Mouse (Mus musculus) stomach, embryonic 15.5 days (tissue): Measurements from ENCODE around the gene Rtl4. TPM values are rescaled to one million over a fixed set of nuclear protein-coding genes. Genes with fewer than 3 reads are reported as not detected.

ENCODE experiments used
- ATAC-seq: fragments of 200-750 bp; cut with Nextera tagmentation; 2 replicates; pipeline ENCODE4 v1.8.0; 2017; ENCODE audit warnings: low read depth, moderate number of reproducible peaks, moderate TSS enrichment; ENCODE audit not compliant: insufficient read depth, low FRiP score
- H3K27ac ChIP-seq: fragments of 300-500 bp; sonication (generic); 2 replicates; pipeline ENCODE4 v1.5.1; 2015; ENCODE audit warnings: mild to moderate bottlenecking, inconsistent platforms
- H3K27me3 ChIP-seq: fragments of 300-500 bp; sonication (generic); replicated peaks from 2 replicates; pipeline ENCODE4 v1.6.1; 2015; ENCODE audit warnings: inconsistent platforms
- H3K36me3 ChIP-seq: fragments of 300-500 bp; sonication (generic); 2 replicates; pipeline ENCODE4 v1.6.1; 2015; ENCODE audit warnings: inconsistent platforms
- H3K4me1 ChIP-seq: fragments of 300-500 bp; sonication (generic); 2 replicates; pipeline ENCODE4 v1.6.1; 2015; ENCODE audit warnings: inconsistent platforms
- H3K4me2 ChIP-seq: fragments of 300-500 bp; sonication (generic); 2 replicates; pipeline ENCODE4 v1.6.1; 2015; ENCODE audit warnings: mild to moderate bottlenecking, inconsistent platforms
- H3K4me3 ChIP-seq: fragments of 300-500 bp; sonication (generic); replicated peaks from 2 replicates; pipeline ENCODE4 v1.5.1; 2015; ENCODE audit warnings: inconsistent platforms
- H3K9ac ChIP-seq: fragments of 300-500 bp; sonication (generic); 2 replicates; pipeline ENCODE4 v1.6.1; 2015; ENCODE audit warnings: inconsistent platforms
- H3K9me3 ChIP-seq: fragments of 300-500 bp; sonication (generic); 2 replicates; pipeline ENCODE4 v1.6.1; 2016; ENCODE audit warnings: inconsistent platforms
- WGBS: fragments of 180-500 bp; shearing (Covaris S2); methylation state at CpG from one replicate; pipeline ENCODE4 v1.1.7; 2015; 5-methylcytosine and 5-hydroxymethylcytosine counted together
- microRNA counts: library from miRNA; unstranded; fragments of <30 nt; microRNA quantifications from one replicate; lab custom pipeline; 2016
- microRNA-seq: library from miRNA; unstranded; fragments of <30 nt; microRNA quantifications from one replicate; pipeline ENCODE4, GENCODE M21; 2016
- polyA plus RNA-seq: library from polyadenylated mRNA; unstranded; fragments of >200 nt; fragmentation: Nextera tagmentation; extraction: Ambion mirVana; gene quantifications from 2 replicates; pipeline ENCODE4 v1.2.1, GENCODE M21; 2015

Rtl4 gene
- polyA plus RNA-seq, 1 experiment from 2014 or later: 0.85 TPM

DNA sequence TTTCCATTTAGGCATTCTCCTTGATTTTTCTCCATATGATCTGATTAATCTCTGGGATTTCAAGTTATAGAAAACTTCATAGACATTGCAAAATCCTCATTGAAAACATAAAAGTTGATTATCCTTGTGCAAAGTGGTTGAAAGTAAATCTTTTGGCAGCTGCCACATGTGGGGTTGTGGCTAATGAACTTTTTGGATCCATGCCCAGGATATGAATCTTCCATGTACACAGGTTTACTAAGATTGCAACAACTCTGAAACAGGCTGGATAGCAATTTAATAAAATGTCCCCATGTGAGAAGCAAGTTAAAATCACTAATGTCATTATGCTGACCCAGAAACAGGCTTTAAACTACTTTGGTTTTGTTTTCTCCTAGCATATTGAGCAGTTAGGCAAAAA, 401.1 kb downstream of the Rtl4 start:
- Histone ChIP-seq H3K9me3 (no peaks in the 10 kb centered on the region), H3K27ac (no peak overlapping the region), H3K4me2 (no peak overlapping the region), H3K4me3 (no peak overlapping the region), H3K36me3 (no peaks in the 10 kb centered on the region), H3K27me3 (no peaks in the 10 kb centered on the region), H3K9ac (no peak overlapping the region), H3K4me1 (no peaks in the 10 kb centered on the region)
- ATAC-seq: no peak

DNA sequence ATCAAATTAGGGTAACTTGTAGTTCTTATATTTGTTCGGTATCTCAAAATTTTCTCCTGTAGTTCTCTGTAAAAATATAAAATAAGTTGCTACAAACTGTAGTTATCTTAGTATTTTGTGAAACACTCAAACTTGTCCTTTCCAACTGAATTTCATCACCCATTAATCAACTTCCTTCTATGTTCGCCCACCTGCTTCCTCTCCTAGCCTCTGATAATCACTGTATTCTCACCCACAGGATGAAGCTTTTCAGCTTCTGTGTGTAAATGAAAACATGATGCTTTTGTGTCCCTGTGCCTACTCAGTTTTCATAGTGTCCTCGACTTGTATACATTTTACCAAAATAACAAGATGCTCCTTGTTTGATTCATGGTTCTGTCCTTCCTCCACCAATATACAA, 401.7 kb downstream of the Rtl4 start:
- 75% methylated on average over 3 of the region's 3 CpGs for WGBS
- H3K36me3 ChIP-seq: no peaks in the 10 kb centered on the region

DNA sequence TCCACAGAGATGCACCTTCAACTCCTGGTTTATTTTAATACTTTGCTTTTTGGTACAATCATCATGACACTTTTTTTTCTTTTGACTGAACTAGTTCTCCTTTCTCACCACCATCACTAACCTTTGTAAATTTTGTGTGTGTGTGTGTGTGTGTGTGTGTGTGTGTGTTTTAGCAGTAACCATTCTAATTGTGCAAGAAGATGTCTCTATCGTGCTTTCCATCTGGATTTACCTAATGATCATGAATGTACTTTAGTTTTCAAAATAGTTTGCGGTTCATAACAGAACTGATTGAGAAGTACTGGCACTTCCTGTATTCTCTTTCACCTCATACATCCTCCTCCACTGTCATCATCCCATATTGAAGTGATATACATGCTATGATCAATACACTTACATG, 402.3 kb downstream of the Rtl4 start:
- Histone ChIP-seq H3K27me3 (no peaks in the 10 kb centered on the region), H3K36me3 (no peaks in the 10 kb centered on the region), H3K9me3 (no peaks in the 10 kb centered on the region), H3K4me1 (no peaks in the 10 kb centered on the region), H3K9ac (no peak overlapping the region), H3K4me2 (no peak overlapping the region), H3K4me3 (no peak overlapping the region), H3K27ac (no peak overlapping the region)
- ATAC-seq: no peak
- 84% methylated on average over 2 of the region's 2 CpGs for WGBS

More for the DNA sequence above, 401.7 kb downstream of the Rtl4 start:
- no peaks in the 10 kb centered on the region for H3K4me1 ChIP-seq
- H3K9me3 ChIP-seq: no peaks in the 10 kb centered on the region
- H3K27ac ChIP-seq: no peak overlapping the region
- no peaks in the 10 kb centered on the region for H3K27me3 ChIP-seq
- no peak overlapping the region for H3K9ac ChIP-seq
- H3K4me3 ChIP-seq: no peak overlapping the region
- no peak for ATAC-seq
- no peak overlapping the region for H3K4me2 ChIP-seq

MicroRNAs encoded within 50 kb of the gene (microRNA counts, 519-probe panel; counts per million panel counts)
- microRNA mmu-miR-3472 (lab: Ali Mortazavi, UCI): 1,919 counts per million, percentile 19 among the panel's probes with 10 or more counts

Small RNAs within 50 kb of the gene (microRNA-seq; reads per million reads assigned to microRNA genes)
- gene Mir3472: not detected

Other genes with a start within 250 kb of the Rtl4 start
- gene Trpc5os, start 232.3 kb upstream of the Rtl4 start, polyA plus RNA-seq: not detected in 2 replicates
- gene Trpc5, start 727 bp upstream of the Rtl4 start, polyA plus RNA-seq: 0.36 and 0.50 TPM in 2 replicates